Mouse (Mus musculus) left cerebral cortex, adult 2 months (tissue): ENCODE measurements at regions not wholly inside any gene's neighbourhood (a gene's known extent, or its start where the extent isn't known, plus 50 kb on each side); places are given as distances from the start of the nearest gene placed in this dataset.

Experiments used
- DNase-seq, 2 experiments: peaks; one replicate each; pipeline ENCODE4 v3.0.0; 2021 to 2022; ENCODE audit warnings: low spot score in 2 of 2, mixed read lengths in 1 of 2; ENCODE audit errors: extremely low spot score in 1 of 2
- H3K27ac ChIP-seq: fragments of 200-600 bp; 2 replicates; pipeline ENCODE4 v1.8.1; 2022
- H3K4me3 ChIP-seq: fragments of 200-600 bp; 2 replicates; pipeline ENCODE4 v1.8.1; 2022
- CTCF ChIP-seq: fragments of 200-600 bp; IDR thresholded peaks from 2 replicates; pipeline ENCODE4 v1.8.1; 2022; ENCODE audit warnings: antibody characterized with exemption, mild to moderate bottlenecking, moderate library complexity
- intact Hi-C: fragments of 180-260 bp; cut with DNase I; formaldehyde crosslinking; loops from one replicate; pipeline ENCODE4 v1.15.1; 2025

- intact Hi-C loops: no loop called here
- H3K4me3 ChIP-seq: no peak overlapping the region
- DNase-seq: no peak
- no peak overlapping the region for H3K27ac ChIP-seq
- TF ChIP-seq CTCF: no peak
Observed at GRCm38 (mm10) chr5:101596996-101597395, 67.8 kb downstream of the Nkx6-1 start.

GRCm38 (mm10) chr5:101591236-101591635, 73.6 kb downstream of the Nkx6-1 start:
- no peak overlapping the region for H3K27ac ChIP-seq
- DNase-seq: no peak
- H3K4me3 ChIP-seq: no peak overlapping the region
- intact Hi-C loops: no loop called here
- TF ChIP-seq CTCF: no peak

GRCm38 (mm10) chr5:101590341-101591124, 74.3 kb downstream of the Nkx6-1 start:
- TF ChIP-seq CTCF: no peak
- intact Hi-C loops: no loop called here
- Histone ChIP-seq H3K4me3 (no peak overlapping the region), H3K27ac (no peak overlapping the region)
- DNase-seq: no peak

- intact Hi-C loops: no loop called here
- Histone ChIP-seq H3K27ac (no peak overlapping the region), H3K4me3 (no peak overlapping the region)
- DNase-seq: no peak
- no peak for TF ChIP-seq CTCF
Observed at GRCm38 (mm10) chr5:101572966-101573365, 91.8 kb downstream of the Nkx6-1 start.

GRCm38 (mm10) chr5:101565770-101566169, 99.0 kb downstream of the Nkx6-1 start:
- no peak for DNase-seq
- H3K4me3 ChIP-seq: no peak overlapping the region
- intact Hi-C loops: no loop called here
- H3K27ac ChIP-seq: no peak overlapping the region
- no peak for TF ChIP-seq CTCF

- TF ChIP-seq CTCF: no peak
- DNase-seq: no peak
- intact Hi-C loops: no loop called here
- H3K4me3 ChIP-seq: no peak overlapping the region
- no peak overlapping the region for H3K27ac ChIP-seq
Observed at GRCm38 (mm10) chr5:101560366-101560765, 104.4 kb downstream of the Nkx6-1 start.

GRCm38 (mm10) chr5:101558279-101558987, 106.4 kb downstream of the Nkx6-1 start:
- DNase-seq: no peak
- TF ChIP-seq CTCF: no peak
- intact Hi-C loops: no loop called here
- H3K27ac ChIP-seq: no peak overlapping the region
- no peak overlapping the region for H3K4me3 ChIP-seq

- Histone ChIP-seq H3K27ac (no peak overlapping the region), H3K4me3 (no peak overlapping the region)
- intact Hi-C loops: no loop called here
- no peak for TF ChIP-seq CTCF
- DNase-seq: no peak
Observed at GRCm38 (mm10) chr5:101557156-101557555, 107.6 kb downstream of the Nkx6-1 start.

GRCm38 (mm10) chr5:101543326-101543725, 121.5 kb downstream of the Nkx6-1 start:
- no peak for DNase-seq
- intact Hi-C loops: no loop called here
- Histone ChIP-seq H3K4me3 (no peak overlapping the region), H3K27ac (no peak overlapping the region)
- TF ChIP-seq CTCF: no peak

GRCm38 (mm10) chr5:101539818-101540217, 125.0 kb downstream of the Nkx6-1 start:
- intact Hi-C loops: loop anchor here (5.0 kb wide), 1 partner anchor 117 kb away; no protein-coding TSS in a partner anchor
- Histone ChIP-seq H3K27ac (no peak overlapping the region), H3K4me3 (no peak overlapping the region)
- no peak for TF ChIP-seq CTCF
- no peak for DNase-seq

- no peak overlapping the region for H3K27ac ChIP-seq
- intact Hi-C loops: loop anchor here (5.0 kb wide), 1 partner anchor 118 kb away; no protein-coding TSS in a partner anchor
- no peak for DNase-seq
- no peak overlapping the region for H3K4me3 ChIP-seq
- TF ChIP-seq CTCF: no peak
Observed at GRCm38 (mm10) chr5:101539254-101539549, 125.6 kb downstream of the Nkx6-1 start.

GRCm38 (mm10) chr5:101538410-101539253, 126.2 kb downstream of the Nkx6-1 start:
- DNase-seq: no peak
- Histone ChIP-seq H3K27ac (no peak overlapping the region), H3K4me3 (no peak overlapping the region)
- intact Hi-C loops: loop anchor here (5.0 kb wide), 1 partner anchor 119 kb away; no protein-coding TSS in a partner anchor
- no peak for TF ChIP-seq CTCF
